Mouse (Mus musculus): ENCODE measurements around the gene Deaf1. TPM values are rescaled to one million over a fixed set of nuclear protein-coding genes. Genes with fewer than 3 reads are reported as not detected.
A peak's percentile ranks its signal among the peaks of the same experiment; 100 is the strongest.

The Deaf1 gene
- polyA plus RNA-seq, 1 experiment from 2014 or later = 79.7 TPM

- WGBS = 90% methylated on average over 4 of the region's 4 CpGs
Measured at GRCm38 (mm10) chr7:141335682-141336081, 8.2 kb upstream of the Deaf1 start.

DNA sequence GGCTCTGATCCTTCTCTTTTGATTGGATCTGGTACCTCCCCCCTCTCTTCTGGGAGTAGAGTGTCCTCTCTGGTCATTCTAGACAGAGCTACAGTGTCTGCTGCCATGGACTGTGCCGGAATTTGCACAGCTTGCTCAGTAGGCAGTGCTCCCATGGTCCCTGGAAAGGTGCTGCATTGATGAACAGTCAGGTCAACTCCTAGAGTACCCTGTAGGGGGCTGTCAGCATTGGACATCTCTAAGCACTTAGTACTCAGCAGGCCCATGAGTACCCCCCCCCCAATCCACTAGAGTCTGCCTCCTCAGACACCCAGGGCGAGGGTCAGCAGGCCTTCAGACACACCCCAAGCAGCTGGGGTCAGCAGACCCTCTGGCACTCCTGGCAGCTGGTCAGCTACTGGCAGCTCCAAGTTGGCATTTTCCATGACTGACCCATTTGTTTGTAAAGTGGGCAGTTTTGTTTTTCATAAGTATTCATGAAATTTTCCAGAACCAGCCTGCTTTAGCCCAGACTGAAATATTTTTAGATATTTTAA is 7.6 kb upstream of the Deaf1 start:
- no peak overlapping the region for H3K9ac ChIP-seq (ENCODE audit: low read depth, low read length)

More at GRCm38 (mm10) chr7:141335682-141336081, 8.2 kb upstream of the Deaf1 start:
- H3K36me3 ChIP-seq (ENCODE audit: control insufficient read depth, insufficient read depth, low read length) = peaks cover 17% of the 10 kb centered on the region
- H3K27me3 ChIP-seq (ENCODE audit: control insufficient read depth, insufficient read depth, low read length) = no peaks in the 10 kb centered on the region; the same call in 1 of the 2 replicates
- H3K9ac ChIP-seq (ENCODE audit: low read depth, low read length) = no peak overlapping the region
- H3K4me1 ChIP-seq (ENCODE audit: control insufficient read depth, insufficient read depth, low read length) = peaks cover 21% of the 10 kb centered on the region
- no peak overlapping the region for H3K4me3 ChIP-seq (ENCODE audit: low read length)
- H3K9me3 ChIP-seq (ENCODE audit: control insufficient read depth, low read length) = no peaks in the 10 kb centered on the region
- H3K4me2 ChIP-seq (replicated peaks; ENCODE audit: low read depth, low read length) = no peak overlapping the region
- no peak overlapping the region for H3K27ac ChIP-seq (ENCODE audit: low read depth, low read length)
- ATAC-seq (ENCODE audit: low FRiP score, low TSS enrichment) = no peak

DNA sequence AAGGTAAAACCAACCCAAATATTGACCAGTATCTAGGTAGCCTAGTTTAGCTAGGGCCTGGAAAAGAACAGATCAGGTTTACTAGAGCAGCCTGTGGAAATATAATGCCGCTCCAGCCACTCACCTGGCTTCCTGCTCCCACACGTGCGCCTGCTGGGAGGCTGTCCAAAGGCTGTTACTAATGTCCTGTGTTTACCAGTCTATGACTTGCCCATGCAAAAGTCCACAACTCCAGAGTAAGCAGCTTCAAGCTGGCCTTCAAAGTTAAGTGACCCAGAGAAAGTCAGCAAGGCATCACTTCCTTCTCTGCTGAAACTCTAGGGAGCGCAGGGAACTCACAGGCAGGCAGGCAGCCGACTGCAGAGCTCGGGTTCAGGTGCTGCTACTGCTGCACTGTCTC is 4.5 kb upstream of the Deaf1 start:
- ATAC-seq (ENCODE audit: low FRiP score, low TSS enrichment) = no peak
- Histone ChIP-seq H3K27ac (ENCODE audit: low read depth, low read length) (no peak overlapping the region), H3K9ac (ENCODE audit: low read depth, low read length) (peak overlapping the region; percentile 18; the same call in 1 of the 2 replicates), H3K36me3 (ENCODE audit: control insufficient read depth, insufficient read depth, low read length) (peaks cover 17% of the 10 kb centered on the region), H3K4me1 (ENCODE audit: control insufficient read depth, insufficient read depth, low read length) (peaks cover under 1% of the 10 kb centered on the region), H3K9me3 (ENCODE audit: control insufficient read depth, low read length) (no peaks in the 10 kb centered on the region), H3K27me3 (ENCODE audit: control insufficient read depth, insufficient read depth, low read length) (no peaks in the 10 kb centered on the region), H3K4me2 (replicated peaks; ENCODE audit: low read depth, low read length) (no peak overlapping the region), H3K4me3 (ENCODE audit: low read length) (no peak overlapping the region)
- 77% methylated on average over 6 of the region's 6 CpGs for WGBS

More for the DNA sequence above, 7.6 kb upstream of the Deaf1 start:
- Histone ChIP-seq H3K27ac (ENCODE audit: low read depth, low read length) (no peak overlapping the region), H3K9me3 (ENCODE audit: control insufficient read depth, low read length) (no peaks in the 10 kb centered on the region), H3K4me1 (ENCODE audit: control insufficient read depth, insufficient read depth, low read length) (peaks cover 18% of the 10 kb centered on the region), H3K27me3 (ENCODE audit: control insufficient read depth, insufficient read depth, low read length) (no peaks in the 10 kb centered on the region; the same call in 1 of the 2 replicates), H3K4me2 (replicated peaks; ENCODE audit: low read depth, low read length) (no peak overlapping the region), H3K4me3 (ENCODE audit: low read length) (no peak overlapping the region), H3K36me3 (ENCODE audit: control insufficient read depth, insufficient read depth, low read length) (peaks cover 17% of the 10 kb centered on the region)
- no peak for ATAC-seq (ENCODE audit: low FRiP score, low TSS enrichment)
- 85% methylated on average over 2 of the region's 2 CpGs for WGBS

- Histone ChIP-seq H3K4me3 (ENCODE audit: low read length) (no peak overlapping the region), H3K4me1 (ENCODE audit: control insufficient read depth, insufficient read depth, low read length) (peaks cover 13% of the 10 kb centered on the region), H3K27ac (ENCODE audit: low read depth, low read length) (no peak overlapping the region), H3K4me2 (replicated peaks; ENCODE audit: low read depth, low read length) (no peak overlapping the region), H3K9me3 (ENCODE audit: control insufficient read depth, low read length) (no peaks in the 10 kb centered on the region), H3K27me3 (ENCODE audit: control insufficient read depth, insufficient read depth, low read length) (no peaks in the 10 kb centered on the region), H3K36me3 (ENCODE audit: control insufficient read depth, insufficient read depth, low read length) (peaks cover 17% of the 10 kb centered on the region), H3K9ac (ENCODE audit: low read depth, low read length) (no peak overlapping the region)
- no peak for ATAC-seq (ENCODE audit: low FRiP score, low TSS enrichment)
Measured at GRCm38 (mm10) chr7:141330706-141331105, 3.2 kb upstream of the Deaf1 start.

GRCm38 (mm10) chr7:141328373-141328990 is 992 bp upstream of the Deaf1 start:
- H3K9ac ChIP-seq (ENCODE audit: low read depth, low read length) = peak overlapping the region; percentile 95
- H3K4me1 ChIP-seq (ENCODE audit: control insufficient read depth, insufficient read depth, low read length) = peaks cover 15% of the 10 kb centered on the region
- no peaks in the 10 kb centered on the region for H3K27me3 ChIP-seq (ENCODE audit: control insufficient read depth, insufficient read depth, low read length)
- peak overlapping the region; percentile 98 for H3K27ac ChIP-seq (ENCODE audit: low read depth, low read length)
- ATAC-seq (ENCODE audit: low FRiP score, low TSS enrichment) = peak; percentile 20
- no peaks in the 10 kb centered on the region for H3K9me3 ChIP-seq (ENCODE audit: control insufficient read depth, low read length)
- H3K36me3 ChIP-seq (ENCODE audit: control insufficient read depth, insufficient read depth, low read length) = peaks cover 20% of the 10 kb centered on the region; the same call in 1 of the 2 replicates
- 17% methylated on average over 24 of the region's 24 CpGs for WGBS
- H3K4me3 ChIP-seq (ENCODE audit: low read length) = peak overlapping the region; percentile 70
- peak overlapping the region; percentile 68 for H3K4me2 ChIP-seq (replicated peaks; ENCODE audit: low read depth, low read length)

DNA sequence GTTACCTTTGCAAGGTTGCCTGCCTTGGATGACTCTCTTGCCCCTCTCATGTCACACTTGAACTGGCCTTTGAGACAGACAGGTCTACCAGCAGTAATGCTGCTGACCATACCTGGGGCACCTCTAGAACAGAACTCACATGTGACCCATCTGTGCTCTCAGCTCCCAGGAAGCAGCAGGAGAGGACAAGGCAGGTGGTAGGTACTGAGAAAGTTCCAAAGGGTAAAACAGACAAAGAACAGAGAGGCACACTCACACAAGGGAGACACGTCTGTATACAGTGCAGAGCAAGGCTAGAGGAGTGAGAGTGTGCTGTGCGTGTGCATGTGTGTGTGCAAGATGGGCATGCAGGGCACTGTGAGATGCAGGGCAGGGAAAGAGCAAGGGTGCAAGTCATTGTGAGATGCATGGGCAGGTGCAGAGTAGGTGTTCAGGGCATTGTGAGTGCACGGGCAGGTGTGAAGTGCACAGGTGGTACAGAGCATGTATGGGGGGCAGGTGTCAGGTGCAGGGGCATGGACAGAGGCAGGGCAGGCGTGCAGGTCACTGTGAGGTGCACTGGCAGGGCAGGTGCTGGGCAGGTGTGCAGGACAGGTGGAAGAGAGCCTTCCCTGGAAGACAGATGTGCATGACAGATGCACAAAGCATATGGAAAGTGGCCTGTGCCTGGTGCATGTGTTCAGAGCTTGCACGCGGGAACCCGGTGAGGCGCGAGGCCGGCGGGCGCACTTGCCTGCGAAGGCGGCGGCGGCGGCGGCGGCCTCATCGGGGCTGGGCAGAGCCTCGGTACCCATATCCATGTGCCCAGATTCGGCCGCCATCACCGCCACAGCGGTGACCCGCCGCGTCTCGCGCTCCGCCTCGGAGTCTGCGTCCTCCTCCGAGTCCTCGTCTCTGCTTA is 694 bp downstream of the Deaf1 start:
- 4% methylated on average over 33 of the region's 35 CpGs for WGBS
- Histone ChIP-seq H3K9ac (ENCODE audit: low read depth, low read length) (peak overlapping the region; percentile 95), H3K27me3 (ENCODE audit: control insufficient read depth, insufficient read depth, low read length) (no peaks in the 10 kb centered on the region), H3K4me2 (replicated peaks; ENCODE audit: low read depth, low read length) (peak overlapping the region; percentile 98), H3K9me3 (ENCODE audit: control insufficient read depth, low read length) (no peaks in the 10 kb centered on the region), H3K4me3 (ENCODE audit: low read length) (peak overlapping the region; percentile 70), H3K27ac (ENCODE audit: low read depth, low read length) (peak overlapping the region; percentile 98), H3K36me3 (ENCODE audit: control insufficient read depth, insufficient read depth, low read length) (peaks cover 27% of the 10 kb centered on the region), H3K4me1 (ENCODE audit: control insufficient read depth, insufficient read depth, low read length) (peaks cover 15% of the 10 kb centered on the region)
- peak; percentile 16 for ATAC-seq (ENCODE audit: low FRiP score, low TSS enrichment)

- WGBS = 96% methylated on average over 1 of the region's 1 CpGs
- Histone ChIP-seq H3K36me3 (ENCODE audit: control insufficient read depth, insufficient read depth, low read length) (peaks cover 48% of the 10 kb centered on the region), H3K9me3 (ENCODE audit: control insufficient read depth, low read length) (no peaks in the 10 kb centered on the region), H3K27ac (ENCODE audit: low read depth, low read length) (no peak overlapping the region), H3K9ac (ENCODE audit: low read depth, low read length) (peak overlapping the region; percentile 19; the same call in 1 of the 2 replicates), H3K4me2 (replicated peaks; ENCODE audit: low read depth, low read length) (no peak overlapping the region), H3K4me3 (ENCODE audit: low read length) (no peak overlapping the region), H3K4me1 (ENCODE audit: control insufficient read depth, insufficient read depth, low read length) (peaks cover 15% of the 10 kb centered on the region), H3K27me3 (ENCODE audit: control insufficient read depth, insufficient read depth, low read length) (no peaks in the 10 kb centered on the region)
- ATAC-seq (ENCODE audit: low FRiP score, low TSS enrichment) = no peak
Measured at GRCm38 (mm10) chr7:141324686-141325085, 2.8 kb downstream of the Deaf1 start.

- no peak for ATAC-seq (ENCODE audit: low FRiP score, low TSS enrichment)
- Histone ChIP-seq H3K36me3 (ENCODE audit: control insufficient read depth, insufficient read depth, low read length) (peaks cover 96% of the 10 kb centered on the region), H3K9me3 (ENCODE audit: control insufficient read depth, low read length) (no peaks in the 10 kb centered on the region), H3K27ac (ENCODE audit: low read depth, low read length) (no peak overlapping the region), H3K4me1 (ENCODE audit: control insufficient read depth, insufficient read depth, low read length) (no peaks in the 10 kb centered on the region), H3K9ac (ENCODE audit: low read depth, low read length) (no peak overlapping the region), H3K27me3 (ENCODE audit: control insufficient read depth, insufficient read depth, low read length) (no peaks in the 10 kb centered on the region), H3K4me2 (replicated peaks; ENCODE audit: low read depth, low read length) (no peak overlapping the region), H3K4me3 (ENCODE audit: low read length) (no peak overlapping the region)
- WGBS = 60% methylated on average over 2 of the region's 2 CpGs
Measured at GRCm38 (mm10) chr7:141319446-141319845, 8.0 kb downstream of the Deaf1 start.

Measured in kidney, embryonic 14.5 days (tissue).